Mouse (Mus musculus): ENCODE data around the gene Trhr2. TPM values are rescaled to one million over a fixed set of nuclear protein-coding genes. Genes with fewer than 3 reads are reported as not detected.

Gene Trhr2
- polyA plus RNA-seq, 1 experiment from 2014 or later = not detected

DNA sequence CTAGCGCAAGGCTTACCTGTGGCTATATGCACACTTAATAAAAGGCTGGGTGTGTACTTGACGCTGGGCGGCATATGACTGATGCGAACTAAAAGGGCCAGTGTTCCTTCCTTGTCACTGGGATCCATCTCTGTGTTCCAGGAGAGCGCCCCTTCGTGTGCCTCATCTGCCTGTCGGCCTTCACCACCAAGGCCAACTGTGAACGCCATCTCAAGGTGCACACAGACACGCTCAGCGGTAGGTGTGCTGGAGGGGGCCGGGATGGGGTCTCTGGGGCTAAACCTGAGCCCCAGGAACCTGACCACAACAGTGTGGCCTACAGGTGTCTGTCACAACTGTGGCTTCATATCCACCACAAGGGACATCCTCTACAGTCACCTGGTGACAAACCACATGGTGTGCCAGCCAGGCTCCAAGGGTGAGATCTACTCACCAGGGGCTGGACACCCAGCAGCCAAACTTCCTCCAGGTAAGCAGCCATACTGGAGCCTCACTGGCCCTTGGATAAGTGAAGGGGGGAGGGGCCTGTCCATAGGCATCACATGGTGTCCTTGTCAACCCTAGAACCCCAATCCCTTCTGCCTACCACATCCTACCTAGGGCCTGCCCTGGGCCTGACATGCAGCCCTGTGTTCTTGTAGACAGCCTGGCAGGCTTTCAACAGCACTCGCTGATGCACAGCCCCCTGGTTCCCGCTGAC is 25.6 kb downstream of the Trhr2 start:
- Histone ChIP-seq H3K4me3 (replicated peaks; ENCODE audit: low read depth, low read length) (no peak overlapping the region), H3K4me2 (ENCODE audit: low read length) (no peak overlapping the region), H3K9ac (ENCODE audit: low read depth, low read length) (no peak overlapping the region), H3K4me1 (replicated peaks; ENCODE audit: insufficient read depth, low read length) (peaks cover 13% of the 10 kb centered on the region; the same call in 1 of the 2 replicates), H3K27me3 (ENCODE audit: insufficient read depth, low read length) (no peaks in the 10 kb centered on the region; the same call in 1 of the 2 replicates), H3K9me3 (replicated peaks; ENCODE audit: low read length) (no peaks in the 10 kb centered on the region), H3K27ac (no peak overlapping the region), H3K36me3 (ENCODE audit: insufficient read depth, low read length) (0 out of 2 replicates have a peak, but pooled peaks cover 15% of the 10 kb centered on the region)
- TF ChIP-seq CTCF (IDR thresholded peaks at IDR 0.05; ENCODE audit: low read depth) = no peak
- no peak for ATAC-seq (replicated peaks; ENCODE audit: low FRiP score, low read depth)
- WGBS = 92% methylated on average over 13 of the region's 13 CpGs
- no peak for DNase-seq (ENCODE audit: low spot score)

GRCm38 (mm10) chr8:122333531-122333930 is 27.0 kb downstream of the Trhr2 start:
- 91% methylated on average over 7 of the region's 7 CpGs for WGBS

DNA sequence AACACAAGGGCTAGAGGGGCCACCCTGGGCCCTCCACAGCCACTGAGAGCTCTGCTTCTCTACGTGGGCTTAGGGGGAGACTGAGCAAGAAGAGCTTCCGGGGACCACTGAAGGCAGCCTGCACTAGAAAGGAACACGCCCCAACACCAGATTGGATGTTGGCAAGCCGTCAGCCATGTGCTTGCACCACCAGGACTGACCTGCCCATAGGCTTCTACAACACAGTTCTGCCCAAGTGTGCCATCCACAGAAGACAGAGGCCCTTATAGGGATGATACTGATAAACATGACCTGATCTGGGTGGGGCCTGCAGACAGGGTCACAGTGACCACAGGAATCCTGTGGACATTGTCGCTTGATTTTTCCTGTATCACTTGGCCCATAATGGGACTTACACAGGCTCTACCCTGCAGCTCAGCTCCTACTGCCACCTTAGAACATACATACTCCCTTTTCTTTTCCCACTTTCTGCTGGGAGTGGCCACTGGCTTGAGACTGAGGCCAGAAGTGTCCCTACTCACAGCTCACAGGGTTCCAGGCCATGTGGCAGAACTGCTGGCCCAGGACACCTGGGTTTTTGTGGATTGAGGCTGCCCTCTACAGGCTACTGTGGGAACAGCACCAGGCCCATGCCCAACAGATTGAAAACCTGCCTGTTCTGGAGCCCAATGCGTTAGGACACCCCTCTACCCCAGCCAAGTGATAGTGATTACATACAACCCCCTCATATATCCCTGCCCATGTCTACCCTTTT is 27.6 kb downstream of the Trhr2 start:
- H3K4me3 ChIP-seq (replicated peaks; ENCODE audit: low read depth, low read length) = no peak overlapping the region
- peaks cover 13% of the 10 kb centered on the region; the same call in 1 of the 2 replicates for H3K4me1 ChIP-seq (replicated peaks; ENCODE audit: insufficient read depth, low read length)
- no peaks in the 10 kb centered on the region; the same call in 1 of the 2 replicates for H3K27me3 ChIP-seq (ENCODE audit: insufficient read depth, low read length)
- 0 out of 2 replicates have a peak, but pooled peaks cover 10% of the 10 kb centered on the region for H3K36me3 ChIP-seq (ENCODE audit: insufficient read depth, low read length)
- no peak overlapping the region for H3K4me2 ChIP-seq (ENCODE audit: low read length)
- no peak overlapping the region for H3K9ac ChIP-seq (ENCODE audit: low read depth, low read length)
- no peak overlapping the region for H3K27ac ChIP-seq
- ATAC-seq (replicated peaks; ENCODE audit: low FRiP score, low read depth) (no peak), DNase-seq (ENCODE audit: low spot score) (peak; percentile 83)
- peak; percentile 98 for TF ChIP-seq CTCF (IDR thresholded peaks at IDR 0.05; ENCODE audit: low read depth)
- no peaks in the 10 kb centered on the region for H3K9me3 ChIP-seq (replicated peaks; ENCODE audit: low read length)
- WGBS = 72% methylated on average over 6 of the region's 6 CpGs

More at GRCm38 (mm10) chr8:122333531-122333930, 27.0 kb downstream of the Trhr2 start:
- Histone ChIP-seq H3K27ac (no peak overlapping the region), H3K27me3 (ENCODE audit: insufficient read depth, low read length) (no peaks in the 10 kb centered on the region; the same call in 1 of the 2 replicates), H3K36me3 (ENCODE audit: insufficient read depth, low read length) (0 out of 2 replicates have a peak, but pooled peaks cover 10% of the 10 kb centered on the region), H3K4me3 (replicated peaks; ENCODE audit: low read depth, low read length) (no peak overlapping the region), H3K9ac (ENCODE audit: low read depth, low read length) (no peak overlapping the region), H3K4me1 (replicated peaks; ENCODE audit: insufficient read depth, low read length) (peaks cover 13% of the 10 kb centered on the region; the same call in 1 of the 2 replicates), H3K4me2 (ENCODE audit: low read length) (no peak overlapping the region), H3K9me3 (replicated peaks; ENCODE audit: low read length) (no peaks in the 10 kb centered on the region)
- no peak for DNase-seq (ENCODE audit: low spot score)
- no peak for ATAC-seq (replicated peaks; ENCODE audit: low FRiP score, low read depth)
- TF ChIP-seq CTCF (IDR thresholded peaks at IDR 0.05; ENCODE audit: low read depth) = no peak

DNA sequence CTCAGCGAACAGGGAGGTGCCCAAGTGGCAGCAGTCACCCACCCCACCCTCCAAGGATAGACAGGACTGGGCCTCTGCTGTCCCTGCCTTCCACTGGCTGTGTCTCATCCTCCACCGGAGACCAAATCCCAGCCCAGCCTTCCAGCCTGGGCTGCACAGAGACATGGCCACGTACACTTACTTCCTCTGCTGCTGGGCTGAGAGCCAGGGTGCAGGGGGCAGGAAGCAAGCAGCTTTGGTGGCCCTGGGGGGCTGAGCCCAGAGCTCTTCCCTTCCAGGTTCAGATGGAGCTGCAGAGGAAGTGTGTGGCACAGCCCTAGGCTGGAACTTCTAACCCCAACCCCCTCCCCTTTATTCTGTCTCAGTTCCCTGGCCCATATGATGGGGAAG is 29.4 kb downstream of the Trhr2 start:
- no peak for TF ChIP-seq CTCF (IDR thresholded peaks at IDR 0.05; ENCODE audit: low read depth)
- Histone ChIP-seq H3K4me1 (replicated peaks; ENCODE audit: insufficient read depth, low read length) (peaks cover 15% of the 10 kb centered on the region; the same call in 1 of the 2 replicates), H3K36me3 (ENCODE audit: insufficient read depth, low read length) (0 out of 2 replicates have a peak, but pooled peaks cover 6% of the 10 kb centered on the region), H3K27me3 (ENCODE audit: insufficient read depth, low read length) (no peaks in the 10 kb centered on the region), H3K4me2 (ENCODE audit: low read length) (no peak overlapping the region), H3K9me3 (replicated peaks; ENCODE audit: low read length) (no peaks in the 10 kb centered on the region), H3K9ac (ENCODE audit: low read depth, low read length) (0 out of 2 replicates have a peak overlapping the region, but pooled peaks have one; percentile 23), H3K27ac (peak overlapping the region; percentile 37; the same call in 1 of the 2 replicates), H3K4me3 (replicated peaks; ENCODE audit: low read depth, low read length) (no peak overlapping the region)
- WGBS = 48% methylated on average over 3 of the region's 3 CpGs
- no peak for ATAC-seq (replicated peaks; ENCODE audit: low FRiP score, low read depth)
- DNase-seq (ENCODE audit: low spot score) = peak; percentile 71

- TF ChIP-seq CTCF (IDR thresholded peaks at IDR 0.05; ENCODE audit: low read depth) = no peak
- ATAC-seq (replicated peaks; ENCODE audit: low FRiP score, low read depth) = no peak
- WGBS = 68% methylated on average over 12 of the region's 12 CpGs
- H3K27me3 ChIP-seq (ENCODE audit: insufficient read depth, low read length) = no peaks in the 10 kb centered on the region
- 0 out of 2 replicates have a peak overlapping the region, but pooled peaks have one; percentile 23 for H3K9ac ChIP-seq (ENCODE audit: low read depth, low read length)
- DNase-seq (ENCODE audit: low spot score) = no peak
- no peaks in the 10 kb centered on the region for H3K9me3 ChIP-seq (replicated peaks; ENCODE audit: low read length)
- H3K4me3 ChIP-seq (replicated peaks; ENCODE audit: low read depth, low read length) = no peak overlapping the region
- peak overlapping the region; percentile 37; the same call in 1 of the 2 replicates for H3K27ac ChIP-seq
- 0 out of 2 replicates have a peak, but pooled peaks cover 6% of the 10 kb centered on the region for H3K36me3 ChIP-seq (ENCODE audit: insufficient read depth, low read length)
- no peak overlapping the region for H3K4me2 ChIP-seq (ENCODE audit: low read length)
- H3K4me1 ChIP-seq (replicated peaks; ENCODE audit: insufficient read depth, low read length) = peaks cover 13% of the 10 kb centered on the region; the same call in 1 of the 2 replicates
These were observed 30.0 kb downstream of the Trhr2 start for GRCm38 (mm10) chr8:122330446-122331133.
